Mouse (Mus musculus): Measurements from ENCODE around the gene Gmpr2. TPM values are rescaled to one million over a fixed set of nuclear protein-coding genes. Genes with fewer than 3 reads are reported as not detected.

Gmpr2 gene
- total and polyA plus RNA-seq, 2 experiments from 2014 or later = 27.4 to 29.2 TPM

- no peak overlapping the region for H3K4me3 ChIP-seq (ENCODE audit: low read depth, low read length)
- no peak for DNase-seq (ENCODE audit: low spot score)
- 56% methylated on average over 6 of the region's 6 CpGs for WGBS
- H3K27me3 ChIP-seq (ENCODE audit: control insufficient read depth, insufficient read depth, low read length) = no peaks in the 10 kb centered on the region
- no peak for TF ChIP-seq CTCF (IDR thresholded peaks at IDR 0.05; ENCODE audit: low read depth)
- no peak for TF ChIP-seq EP300 (IDR thresholded peaks at IDR 0.05; ENCODE audit: low read depth)
- H3K9me3 ChIP-seq (replicated peaks; ENCODE audit: control insufficient read depth, low read length) = no peaks in the 10 kb centered on the region
- no peaks in the 10 kb centered on the region for H3K4me1 ChIP-seq (ENCODE audit: control insufficient read depth, insufficient read depth)
- ATAC-seq (ENCODE audit: insufficient read depth, low read depth) = no peak
- no peak overlapping the region for H3K4me2 ChIP-seq (ENCODE audit: low read depth, low read length)
- H3K9ac ChIP-seq (replicated peaks; ENCODE audit: low read depth, low read length) = no peak overlapping the region
- H3K36me3 ChIP-seq (replicated peaks; ENCODE audit: control insufficient read depth, insufficient read depth, low read length) = no peaks in the 10 kb centered on the region
- no peak overlapping the region for H3K27ac ChIP-seq (ENCODE audit: low read depth)
Observed at GRCm38 (mm10) chr14:55702761-55703160, 31.0 kb downstream of the Gmpr2 start.

- no peaks in the 10 kb centered on the region for H3K27me3 ChIP-seq (ENCODE audit: control insufficient read depth, insufficient read depth, low read length)
- DNase-seq (ENCODE audit: low spot score) = no peak
- 77% methylated on average over 8 of the region's 8 CpGs for WGBS
- no peak overlapping the region for H3K9ac ChIP-seq (replicated peaks; ENCODE audit: low read depth, low read length)
- no peak overlapping the region for H3K27ac ChIP-seq (ENCODE audit: low read depth)
- H3K36me3 ChIP-seq (replicated peaks; ENCODE audit: control insufficient read depth, insufficient read depth, low read length) = no peaks in the 10 kb centered on the region
- H3K9me3 ChIP-seq (replicated peaks; ENCODE audit: control insufficient read depth, low read length) = no peaks in the 10 kb centered on the region
- no peak for ATAC-seq (ENCODE audit: insufficient read depth, low read depth)
- H3K4me3 ChIP-seq (ENCODE audit: low read depth, low read length) = no peak overlapping the region
- H3K4me2 ChIP-seq (ENCODE audit: low read depth, low read length) = no peak overlapping the region
- H3K4me1 ChIP-seq (ENCODE audit: control insufficient read depth, insufficient read depth) = no peaks in the 10 kb centered on the region
- TF ChIP-seq CTCF (IDR thresholded peaks at IDR 0.05; ENCODE audit: low read depth) (no peak), EP300 (IDR thresholded peaks at IDR 0.05; ENCODE audit: low read depth) (no peak)
Observed at GRCm38 (mm10) chr14:55706051-55706600, 34.4 kb downstream of the Gmpr2 start.

- WGBS = 62% methylated on average over 5 of the region's 5 CpGs
- peaks cover 8% of the 10 kb centered on the region; the same call in 1 of the 2 replicates for H3K27me3 ChIP-seq (ENCODE audit: control insufficient read depth, insufficient read depth, low read length)
- no peaks in the 10 kb centered on the region for H3K36me3 ChIP-seq (replicated peaks; ENCODE audit: control insufficient read depth, insufficient read depth, low read length)
- no peak overlapping the region for H3K4me2 ChIP-seq (ENCODE audit: low read depth, low read length)
- TF ChIP-seq CTCF (IDR thresholded peaks at IDR 0.05; ENCODE audit: low read depth) = no peak
- TF ChIP-seq EP300 (IDR thresholded peaks at IDR 0.05; ENCODE audit: low read depth) = no peak
- H3K27ac ChIP-seq (ENCODE audit: low read depth) = no peak overlapping the region
- H3K4me3 ChIP-seq (ENCODE audit: low read depth, low read length) = no peak overlapping the region
- H3K9me3 ChIP-seq (replicated peaks; ENCODE audit: control insufficient read depth, low read length) = no peaks in the 10 kb centered on the region
- no peak overlapping the region for H3K9ac ChIP-seq (replicated peaks; ENCODE audit: low read depth, low read length)
- ATAC-seq (ENCODE audit: insufficient read depth, low read depth) (no peak), DNase-seq (ENCODE audit: low spot score) (no peak)
- H3K4me1 ChIP-seq (ENCODE audit: control insufficient read depth, insufficient read depth) = no peaks in the 10 kb centered on the region
Observed at GRCm38 (mm10) chr14:55707397-55707796, 35.7 kb downstream of the Gmpr2 start.

GRCm38 (mm10) chr14:55709509-55709908 lies 37.8 kb downstream of the Gmpr2 start:
- 84% methylated on average over 4 of the region's 4 CpGs for WGBS
- Histone ChIP-seq H3K4me3 (ENCODE audit: low read depth, low read length) (no peak overlapping the region), H3K9ac (replicated peaks; ENCODE audit: low read depth, low read length) (no peak overlapping the region), H3K4me2 (ENCODE audit: low read depth, low read length) (no peak overlapping the region), H3K36me3 (replicated peaks; ENCODE audit: control insufficient read depth, insufficient read depth, low read length) (no peaks in the 10 kb centered on the region), H3K27me3 (ENCODE audit: control insufficient read depth, insufficient read depth, low read length) (peaks cover 22% of the 10 kb centered on the region), H3K27ac (ENCODE audit: low read depth) (no peak overlapping the region), H3K4me1 (ENCODE audit: control insufficient read depth, insufficient read depth) (no peaks in the 10 kb centered on the region), H3K9me3 (replicated peaks; ENCODE audit: control insufficient read depth, low read length) (no peaks in the 10 kb centered on the region)
- DNase-seq (ENCODE audit: low spot score) (no peak), ATAC-seq (ENCODE audit: insufficient read depth, low read depth) (no peak)
- TF ChIP-seq CTCF (IDR thresholded peaks at IDR 0.05; ENCODE audit: low read depth) (no peak), EP300 (IDR thresholded peaks at IDR 0.05; ENCODE audit: low read depth) (no peak)

- DNase-seq (ENCODE audit: low spot score) (no peak), ATAC-seq (ENCODE audit: insufficient read depth, low read depth) (no peak)
- TF ChIP-seq EP300 (IDR thresholded peaks at IDR 0.05; ENCODE audit: low read depth) (no peak), CTCF (IDR thresholded peaks at IDR 0.05; ENCODE audit: low read depth) (no peak)
- 70% methylated on average over 7 of the region's 7 CpGs for WGBS
- Histone ChIP-seq H3K4me2 (ENCODE audit: low read depth, low read length) (no peak overlapping the region), H3K9me3 (replicated peaks; ENCODE audit: control insufficient read depth, low read length) (no peaks in the 10 kb centered on the region), H3K9ac (replicated peaks; ENCODE audit: low read depth, low read length) (no peak overlapping the region), H3K36me3 (replicated peaks; ENCODE audit: control insufficient read depth, insufficient read depth, low read length) (peaks cover 8% of the 10 kb centered on the region; the same call in 1 of the 2 replicates), H3K4me3 (ENCODE audit: low read depth, low read length) (no peak overlapping the region), H3K4me1 (ENCODE audit: control insufficient read depth, insufficient read depth) (no peaks in the 10 kb centered on the region), H3K27ac (ENCODE audit: low read depth) (no peak overlapping the region), H3K27me3 (ENCODE audit: control insufficient read depth, insufficient read depth, low read length) (peaks cover 22% of the 10 kb centered on the region)
Observed at GRCm38 (mm10) chr14:55711786-55712185, 40.0 kb downstream of the Gmpr2 start.

Data from heart, postnatal 0 days (tissue).